Mouse (Mus musculus): ENCODE measurements around the gene Gm16223. TPM values are rescaled to one million over a fixed set of nuclear protein-coding genes. Genes with fewer than 3 reads are reported as not detected.

Gm16223 gene
- polyA plus RNA-seq, 1 experiment: not detected

GRCm38 (mm10) chr5:42212353-42212752 lies 144.6 kb downstream of the Gm16223 start:
- no peak for TF ChIP-seq CTCF (IDR thresholded peaks at IDR 0.05; ENCODE audit: extremely low read depth, insufficient read depth, insufficient read length, insufficient replicate concordance)
- TF ChIP-seq POLR2A (IDR thresholded peaks at IDR 0.05; ENCODE audit: low read depth, low read length): no peak
- DNase-seq (ENCODE audit: low read depth in 1 of 2, low spot score in 2 of 2): no peak
- Histone ChIP-seq H3K27ac (ENCODE audit: insufficient read depth, low read length) (no peak overlapping the region), H3K4me1 (ENCODE audit: control insufficient read depth, insufficient read depth, insufficient read length) (no peaks in the 10 kb centered on the region), H3K4me3 (ENCODE audit: extremely low read depth, insufficient read depth, insufficient read length) (no peak overlapping the region), H3K27me3 (ENCODE audit: control insufficient read depth, insufficient read depth, low read length) (no peaks in the 10 kb centered on the region), H3K36me3 (ENCODE audit: control insufficient read depth, insufficient read depth, low read length) (no peaks in the 10 kb centered on the region)
- WGBS: 75% methylated on average over 4 of the region's 4 CpGs

GRCm38 (mm10) chr5:42224840-42225239 lies 157.1 kb downstream of the Gm16223 start:
- WGBS: 65% methylated on average over 1 of the region's 1 CpGs
- Histone ChIP-seq H3K27ac (ENCODE audit: insufficient read depth, low read length) (no peak overlapping the region), H3K4me1 (ENCODE audit: control insufficient read depth, insufficient read depth, insufficient read length) (no peaks in the 10 kb centered on the region), H3K4me3 (ENCODE audit: extremely low read depth, insufficient read depth, insufficient read length) (no peak overlapping the region), H3K36me3 (ENCODE audit: control insufficient read depth, insufficient read depth, low read length) (no peaks in the 10 kb centered on the region), H3K27me3 (ENCODE audit: control insufficient read depth, insufficient read depth, low read length) (no peaks in the 10 kb centered on the region)
- DNase-seq (ENCODE audit: low read depth in 1 of 2, low spot score in 2 of 2): no peak
- TF ChIP-seq CTCF (IDR thresholded peaks at IDR 0.05; ENCODE audit: extremely low read depth, insufficient read depth, insufficient read length, insufficient replicate concordance): no peak
- no peak for TF ChIP-seq POLR2A (IDR thresholded peaks at IDR 0.05; ENCODE audit: low read depth, low read length)

- no peak for DNase-seq (ENCODE audit: low read depth in 1 of 2, low spot score in 2 of 2)
- Histone ChIP-seq H3K27me3 (ENCODE audit: control insufficient read depth, insufficient read depth, low read length) (no peaks in the 10 kb centered on the region), H3K4me3 (ENCODE audit: extremely low read depth, insufficient read depth, insufficient read length) (no peak overlapping the region), H3K4me1 (ENCODE audit: control insufficient read depth, insufficient read depth, insufficient read length) (no peaks in the 10 kb centered on the region), H3K36me3 (ENCODE audit: control insufficient read depth, insufficient read depth, low read length) (no peaks in the 10 kb centered on the region), H3K27ac (ENCODE audit: insufficient read depth, low read length) (no peak overlapping the region)
- WGBS: 62% methylated on average over 2 of the region's 2 CpGs
- no peak for TF ChIP-seq POLR2A (IDR thresholded peaks at IDR 0.05; ENCODE audit: low read depth, low read length)
- no peak for TF ChIP-seq CTCF (IDR thresholded peaks at IDR 0.05; ENCODE audit: extremely low read depth, insufficient read depth, insufficient read length, insufficient replicate concordance)
Observed at GRCm38 (mm10) chr5:42228631-42229030, 160.9 kb downstream of the Gm16223 start.

GRCm38 (mm10) chr5:42239291-42239690 lies 171.5 kb downstream of the Gm16223 start:
- Histone ChIP-seq H3K36me3 (ENCODE audit: control insufficient read depth, insufficient read depth, low read length) (no peaks in the 10 kb centered on the region), H3K4me3 (ENCODE audit: extremely low read depth, insufficient read depth, insufficient read length) (no peak overlapping the region), H3K27me3 (ENCODE audit: control insufficient read depth, insufficient read depth, low read length) (no peaks in the 10 kb centered on the region), H3K27ac (ENCODE audit: insufficient read depth, low read length) (no peak overlapping the region), H3K4me1 (ENCODE audit: control insufficient read depth, insufficient read depth, insufficient read length) (no peaks in the 10 kb centered on the region)
- no peak for TF ChIP-seq CTCF (IDR thresholded peaks at IDR 0.05; ENCODE audit: extremely low read depth, insufficient read depth, insufficient read length, insufficient replicate concordance)
- no peak for TF ChIP-seq POLR2A (IDR thresholded peaks at IDR 0.05; ENCODE audit: low read depth, low read length)
- DNase-seq (ENCODE audit: low read depth in 1 of 2, low spot score in 2 of 2): no peak
- WGBS: 92% methylated on average over 5 of the region's 5 CpGs

GRCm38 (mm10) chr5:42239806-42240205 lies 172.0 kb downstream of the Gm16223 start:
- Histone ChIP-seq H3K4me3 (ENCODE audit: extremely low read depth, insufficient read depth, insufficient read length) (no peak overlapping the region), H3K27me3 (ENCODE audit: control insufficient read depth, insufficient read depth, low read length) (no peaks in the 10 kb centered on the region), H3K36me3 (ENCODE audit: control insufficient read depth, insufficient read depth, low read length) (no peaks in the 10 kb centered on the region), H3K4me1 (ENCODE audit: control insufficient read depth, insufficient read depth, insufficient read length) (no peaks in the 10 kb centered on the region), H3K27ac (ENCODE audit: insufficient read depth, low read length) (no peak overlapping the region)
- TF ChIP-seq POLR2A (IDR thresholded peaks at IDR 0.05; ENCODE audit: low read depth, low read length): no peak
- no peak for TF ChIP-seq CTCF (IDR thresholded peaks at IDR 0.05; ENCODE audit: extremely low read depth, insufficient read depth, insufficient read length, insufficient replicate concordance)
- DNase-seq (ENCODE audit: low read depth in 1 of 2, low spot score in 2 of 2): no peak

GRCm38 (mm10) chr5:42250376-42250775 lies 182.6 kb downstream of the Gm16223 start:
- no peaks in the 10 kb centered on the region for H3K4me1 ChIP-seq (ENCODE audit: control insufficient read depth, insufficient read depth, insufficient read length)
- H3K27ac ChIP-seq (ENCODE audit: insufficient read depth, low read length): no peak overlapping the region
- TF ChIP-seq POLR2A (IDR thresholded peaks at IDR 0.05; ENCODE audit: low read depth, low read length) (no peak), CTCF (IDR thresholded peaks at IDR 0.05; ENCODE audit: extremely low read depth, insufficient read depth, insufficient read length, insufficient replicate concordance) (no peak)
- H3K4me3 ChIP-seq (ENCODE audit: extremely low read depth, insufficient read depth, insufficient read length): no peak overlapping the region
- no peaks in the 10 kb centered on the region for H3K36me3 ChIP-seq (ENCODE audit: control insufficient read depth, insufficient read depth, low read length)
- DNase-seq (ENCODE audit: low read depth in 1 of 2, low spot score in 2 of 2): no peak
- 90% methylated on average over 3 of the region's 3 CpGs for WGBS
- no peaks in the 10 kb centered on the region for H3K27me3 ChIP-seq (ENCODE audit: control insufficient read depth, insufficient read depth, low read length)

Other genes starting within 250 kb of the Gm16223 start
- gene Bod1l, start 223.6 kb upstream of the Gm16223 start, polyA plus RNA-seq (2012; rRNA removed): 3.3 and 5.9 TPM in 2 replicates

Measured in spleen, adult 2 months (tissue).